Mouse (Mus musculus): Measurements from ENCODE around the gene Tmem39a. TPM values are rescaled to one million over a fixed set of nuclear protein-coding genes. Genes with fewer than 3 reads are reported as not detected.

Gene Tmem39a
- total and polyA plus RNA-seq, 2 experiments from 2014 or later, result 13.2 to 25.5 TPM

- Histone ChIP-seq H3K9me3 (ENCODE audit: low read length) (no peaks in the 10 kb centered on the region), H3K4me3 (ENCODE audit: low read depth, low read length) (no peak overlapping the region), H3K27me3 (ENCODE audit: insufficient read depth, low read length) (no peaks in the 10 kb centered on the region), H3K4me1 (ENCODE audit: insufficient read depth, low read length) (no peaks in the 10 kb centered on the region), H3K27ac (ENCODE audit: low read depth, low read length) (no peak overlapping the region), H3K4me2 (ENCODE audit: low read depth, low read length, poor library complexity, severe bottlenecking) (no peak overlapping the region), H3K36me3 (ENCODE audit: insufficient read depth, low read length) (peaks cover 52% of the 10 kb centered on the region), H3K9ac (replicated peaks; ENCODE audit: low read length, poor library complexity, severe bottlenecking) (no peak overlapping the region)
- no peak for TF ChIP-seq CTCF (IDR thresholded peaks at IDR 0.05)
- WGBS, result 91% methylated on average over 7 of the region's 7 CpGs
- ATAC-seq (ENCODE audit: low FRiP score), result no peak
- DNase-seq (ENCODE audit: low spot score), result no peak
Observed at GRCm38 (mm10) chr16:38584761-38585160, 26.3 kb downstream of the Tmem39a start.

GRCm38 (mm10) chr16:38585186-38585585 lies 26.7 kb downstream of the Tmem39a start:
- Histone ChIP-seq H3K27ac (ENCODE audit: low read depth, low read length) (no peak overlapping the region), H3K36me3 (ENCODE audit: insufficient read depth, low read length) (peaks cover 52% of the 10 kb centered on the region), H3K27me3 (ENCODE audit: insufficient read depth, low read length) (no peaks in the 10 kb centered on the region), H3K4me2 (ENCODE audit: low read depth, low read length, poor library complexity, severe bottlenecking) (no peak overlapping the region), H3K9me3 (ENCODE audit: low read length) (no peaks in the 10 kb centered on the region), H3K9ac (replicated peaks; ENCODE audit: low read length, poor library complexity, severe bottlenecking) (no peak overlapping the region), H3K4me3 (ENCODE audit: low read depth, low read length) (no peak overlapping the region), H3K4me1 (ENCODE audit: insufficient read depth, low read length) (no peaks in the 10 kb centered on the region)
- no peak for ATAC-seq (ENCODE audit: low FRiP score)
- TF ChIP-seq CTCF (IDR thresholded peaks at IDR 0.05), result no peak
- DNase-seq (ENCODE audit: low spot score), result no peak
- 94% methylated on average over 5 of the region's 5 CpGs for WGBS

- DNase-seq (ENCODE audit: low spot score), result no peak
- Histone ChIP-seq H3K27me3 (ENCODE audit: insufficient read depth, low read length) (no peaks in the 10 kb centered on the region), H3K27ac (ENCODE audit: low read depth, low read length) (no peak overlapping the region), H3K36me3 (ENCODE audit: insufficient read depth, low read length) (peaks cover 62% of the 10 kb centered on the region), H3K9me3 (ENCODE audit: low read length) (no peaks in the 10 kb centered on the region), H3K4me2 (ENCODE audit: low read depth, low read length, poor library complexity, severe bottlenecking) (no peak overlapping the region), H3K4me3 (ENCODE audit: low read depth, low read length) (no peak overlapping the region), H3K9ac (replicated peaks; ENCODE audit: low read length, poor library complexity, severe bottlenecking) (no peak overlapping the region), H3K4me1 (ENCODE audit: insufficient read depth, low read length) (no peaks in the 10 kb centered on the region)
- 95% methylated on average over 5 of the region's 5 CpGs for WGBS
- no peak for ATAC-seq (ENCODE audit: low FRiP score)
- no peak for TF ChIP-seq CTCF (IDR thresholded peaks at IDR 0.05)
Observed at GRCm38 (mm10) chr16:38587163-38587562, 28.7 kb downstream of the Tmem39a start.

- Histone ChIP-seq H3K27me3 (ENCODE audit: insufficient read depth, low read length) (no peaks in the 10 kb centered on the region), H3K4me3 (ENCODE audit: low read depth, low read length) (no peak overlapping the region), H3K4me1 (ENCODE audit: insufficient read depth, low read length) (no peaks in the 10 kb centered on the region), H3K27ac (ENCODE audit: low read depth, low read length) (no peak overlapping the region), H3K9me3 (ENCODE audit: low read length) (no peaks in the 10 kb centered on the region), H3K36me3 (ENCODE audit: insufficient read depth, low read length) (peaks cover 64% of the 10 kb centered on the region), H3K9ac (replicated peaks; ENCODE audit: low read length, poor library complexity, severe bottlenecking) (no peak overlapping the region), H3K4me2 (ENCODE audit: low read depth, low read length, poor library complexity, severe bottlenecking) (no peak overlapping the region)
- ATAC-seq (ENCODE audit: low FRiP score) (no peak), DNase-seq (ENCODE audit: low spot score) (no peak)
- WGBS, result 94% methylated on average over 4 of the region's 4 CpGs
- TF ChIP-seq CTCF (IDR thresholded peaks at IDR 0.05), result no peak
Observed at GRCm38 (mm10) chr16:38587572-38587971, 29.1 kb downstream of the Tmem39a start.

GRCm38 (mm10) chr16:38591506-38591905 lies 33.0 kb downstream of the Tmem39a start:
- DNase-seq (ENCODE audit: low spot score) (no peak), ATAC-seq (ENCODE audit: low FRiP score) (no peak)
- no peak overlapping the region for H3K4me2 ChIP-seq (ENCODE audit: low read depth, low read length, poor library complexity, severe bottlenecking)
- peaks cover 32% of the 10 kb centered on the region for H3K36me3 ChIP-seq (ENCODE audit: insufficient read depth, low read length)
- H3K9me3 ChIP-seq (ENCODE audit: low read length), result no peaks in the 10 kb centered on the region
- no peaks in the 10 kb centered on the region for H3K4me1 ChIP-seq (ENCODE audit: insufficient read depth, low read length)
- no peaks in the 10 kb centered on the region for H3K27me3 ChIP-seq (ENCODE audit: insufficient read depth, low read length)
- H3K9ac ChIP-seq (replicated peaks; ENCODE audit: low read length, poor library complexity, severe bottlenecking), result no peak overlapping the region
- H3K4me3 ChIP-seq (ENCODE audit: low read depth, low read length), result no peak overlapping the region
- 83% methylated on average over 3 of the region's 3 CpGs for WGBS
- TF ChIP-seq CTCF (IDR thresholded peaks at IDR 0.05), result 0 out of 2 replicates have a peak, but pooled peaks have one; percentile 9
- H3K27ac ChIP-seq (ENCODE audit: low read depth, low read length), result no peak overlapping the region

- no peak overlapping the region for H3K27ac ChIP-seq (ENCODE audit: low read depth, low read length)
- H3K4me3 ChIP-seq (ENCODE audit: low read depth, low read length), result no peak overlapping the region
- no peak for TF ChIP-seq CTCF (IDR thresholded peaks at IDR 0.05)
- H3K27me3 ChIP-seq (ENCODE audit: insufficient read depth, low read length), result no peaks in the 10 kb centered on the region
- ATAC-seq (ENCODE audit: low FRiP score), result no peak
- no peak overlapping the region for H3K9ac ChIP-seq (replicated peaks; ENCODE audit: low read length, poor library complexity, severe bottlenecking)
- WGBS, result 86% methylated on average over 12 of the region's 12 CpGs
- no peak overlapping the region for H3K4me2 ChIP-seq (ENCODE audit: low read depth, low read length, poor library complexity, severe bottlenecking)
- H3K36me3 ChIP-seq (ENCODE audit: insufficient read depth, low read length), result peaks cover 28% of the 10 kb centered on the region
- H3K9me3 ChIP-seq (ENCODE audit: low read length), result no peaks in the 10 kb centered on the region
- H3K4me1 ChIP-seq (ENCODE audit: insufficient read depth, low read length), result no peaks in the 10 kb centered on the region
- DNase-seq (ENCODE audit: low spot score), result no peak
Observed at GRCm38 (mm10) chr16:38592026-38592678, 33.7 kb downstream of the Tmem39a start.
